Mouse (Mus musculus) heart, embryonic 13.5 days (tissue): ENCODE results near the gene Chrnb1. TPM values are rescaled to one million over a fixed set of nuclear protein-coding genes. Genes with fewer than 3 reads are reported as not detected.

ENCODE experiments used
- ATAC-seq: fragments of 200-750 bp; cut with Nextera tagmentation; 2 replicates; pipeline ENCODE4 v1.8.0; 2017; ENCODE audit warnings: moderate TSS enrichment; ENCODE audit not compliant: insufficient number of reproducible peaks, low FRiP score, low TSS enrichment; ENCODE audit errors: extremely low read depth
- H3K27ac ChIP-seq: fragments of 300-500 bp; sonication (generic); replicated peaks from 2 replicates; pipeline ENCODE4 v1.5.1; 2015; ENCODE audit warnings: moderate library complexity, mild to moderate bottlenecking, inconsistent platforms
- H3K27me3 ChIP-seq: fragments of 300-500 bp; sonication (generic); replicated peaks from 2 replicates; pipeline ENCODE4 v1.6.1; 2015; ENCODE audit warnings: mild to moderate bottlenecking, inconsistent platforms
- H3K36me3 ChIP-seq: fragments of 300-500 bp; sonication (generic); 2 replicates; pipeline ENCODE4 v1.6.1; 2015; ENCODE audit warnings: mild to moderate bottlenecking, inconsistent platforms
- H3K4me1 ChIP-seq: fragments of 300-500 bp; sonication (generic); 2 replicates; pipeline ENCODE4 v1.6.1; 2015; ENCODE audit warnings: inconsistent platforms
- H3K4me2 ChIP-seq: fragments of 300-500 bp; sonication (generic); 2 replicates; pipeline ENCODE4 v1.6.1; 2015; ENCODE audit warnings: inconsistent platforms, mild to moderate bottlenecking, moderate library complexity
- H3K4me3 ChIP-seq: fragments of 300-500 bp; sonication (generic); 2 replicates; pipeline ENCODE4 v1.5.1; 2015; ENCODE audit warnings: moderate library complexity, mild to moderate bottlenecking, inconsistent platforms
- H3K9ac ChIP-seq: fragments of 300-500 bp; sonication (generic); 2 replicates; pipeline ENCODE4 v1.6.1; 2015; ENCODE audit warnings: inconsistent platforms, mild to moderate bottlenecking, moderate library complexity
- H3K9me3 ChIP-seq: fragments of 300-500 bp; sonication (generic); 2 replicates; pipeline ENCODE4 v1.6.1; 2016; ENCODE audit warnings: inconsistent platforms
- WGBS: fragments of 180-500 bp; shearing (Covaris S2); methylation state at CpG from one replicate; pipeline ENCODE4 v1.1.7; 2015; ENCODE audit warnings: mixed read lengths; 5-methylcytosine and 5-hydroxymethylcytosine counted together
- polyA plus RNA-seq: library from polyadenylated mRNA; unstranded; fragments of >200 nt; fragmentation: Nextera tagmentation; extraction: Ambion mirVana; gene quantifications from 2 replicates; pipeline ENCODE4 v1.2.1, GENCODE M21; 2015

The Chrnb1 gene
- polyA plus RNA-seq, 1 experiment from 2014 or later, result 7.9 TPM

GRCm38 (mm10) chr11:69767625-69767909 is 28.2 kb downstream of the Chrnb1 start:
- Histone ChIP-seq H3K4me1 (peaks cover 37% of the 10 kb centered on the region), H3K27ac (peak overlapping the region; percentile 87), H3K36me3 (peaks cover 15% of the 10 kb centered on the region; the same call in 1 of the 2 replicates), H3K27me3 (no peaks in the 10 kb centered on the region), H3K4me2 (peak overlapping the region; percentile 69), H3K9ac (peak overlapping the region; percentile 97), H3K9me3 (no peaks in the 10 kb centered on the region), H3K4me3 (peak overlapping the region; percentile 72)
- ATAC-seq, result no peak
- WGBS, result 45% methylated on average over 4 of the region's 4 CpGs

- WGBS, result 46% methylated on average over 13 of the region's 13 CpGs
- no peak; the same call in 1 of the 2 replicates for ATAC-seq
- Histone ChIP-seq H3K4me3 (peak overlapping the region; percentile 72), H3K9me3 (no peaks in the 10 kb centered on the region), H3K4me2 (peak overlapping the region; percentile 69), H3K36me3 (peaks cover 15% of the 10 kb centered on the region; the same call in 1 of the 2 replicates), H3K27ac (peak overlapping the region; percentile 87), H3K9ac (peak overlapping the region; percentile 97), H3K4me1 (peaks cover 37% of the 10 kb centered on the region), H3K27me3 (no peaks in the 10 kb centered on the region)
These were observed 28.7 kb downstream of the Chrnb1 start for GRCm38 (mm10) chr11:69766872-69767624.

- Histone ChIP-seq H3K9me3 (no peaks in the 10 kb centered on the region), H3K4me3 (peak overlapping the region; percentile 72), H3K36me3 (peaks cover 13% of the 10 kb centered on the region; the same call in 1 of the 2 replicates), H3K4me2 (peak overlapping the region; percentile 69), H3K4me1 (peaks cover 37% of the 10 kb centered on the region), H3K9ac (peak overlapping the region; percentile 97), H3K27me3 (no peaks in the 10 kb centered on the region), H3K27ac (peak overlapping the region; percentile 87)
- WGBS, result under 1% methylated on average over 32 of the region's 37 CpGs
- peak; percentile 72 for ATAC-seq
These were observed 29.6 kb downstream of the Chrnb1 start for GRCm38 (mm10) chr11:69766126-69766609.

- 21% methylated on average over 34 of the region's 55 CpGs for WGBS
- H3K27ac ChIP-seq, result peak within 1 kb of the TSS; percentile 87
- H3K4me2 ChIP-seq, result peak within 1 kb of the TSS; percentile 69
- peaks cover 39% of the 10 kb centered on the region for H3K4me1 ChIP-seq
- H3K27me3 ChIP-seq, result no peaks in the 10 kb centered on the region
- H3K9me3 ChIP-seq, result no peaks in the 10 kb centered on the region
- H3K36me3 ChIP-seq, result peaks cover 6% of the 10 kb centered on the region; the same call in 1 of the 2 replicates
- H3K9ac ChIP-seq, result peak within 1 kb of the TSS; percentile 97
- peak; percentile 62 for ATAC-seq
- H3K4me3 ChIP-seq, result peak within 1 kb of the TSS; percentile 72
These were observed 30.3 kb downstream of the Chrnb1 start, which contains the start of gene Zbtb4 for GRCm38 (mm10) chr11:69765221-69766125. Gene Zbtb4, plus strand, starts transcription at chr11:69765912.

- no peak overlapping the region for H3K9ac ChIP-seq
- H3K9me3 ChIP-seq, result no peaks in the 10 kb centered on the region
- H3K4me1 ChIP-seq, result peaks cover 37% of the 10 kb centered on the region
- H3K4me2 ChIP-seq, result no peak overlapping the region
- no peak for ATAC-seq
- no peaks in the 10 kb centered on the region for H3K36me3 ChIP-seq
- H3K27ac ChIP-seq, result no peak overlapping the region
- H3K27me3 ChIP-seq, result no peaks in the 10 kb centered on the region
- 65% methylated on average over 7 of the region's 7 CpGs for WGBS
- H3K4me3 ChIP-seq, result no peak overlapping the region
These were observed 32.2 kb downstream of the Chrnb1 start for GRCm38 (mm10) chr11:69763551-69763950.

- Histone ChIP-seq H3K9ac (no peak within 1 kb of the TSS), H3K27me3 (no peaks in the 10 kb centered on the region), H3K27ac (0 out of 2 replicates have a peak within 1 kb of the TSS, but pooled peaks have one; percentile 8), H3K4me2 (no peak within 1 kb of the TSS), H3K4me1 (peaks cover 29% of the 10 kb centered on the region), H3K36me3 (no peaks in the 10 kb centered on the region), H3K9me3 (no peaks in the 10 kb centered on the region), H3K4me3 (no peak within 1 kb of the TSS)
- WGBS, result 48% methylated on average over 1 of the region's 1 CpGs
- ATAC-seq, result no peak
These were observed 33.9 kb downstream of the Chrnb1 start, which contains the start of gene Slc35g3 for GRCm38 (mm10) chr11:69761868-69762267. Gene Slc35g3, minus strand, starts transcription at chr11:69761968.

- H3K9ac ChIP-seq, result no peak overlapping the region
- H3K27me3 ChIP-seq, result no peaks in the 10 kb centered on the region
- 0 out of 2 replicates have a peak overlapping the region, but pooled peaks have one; percentile 8 for H3K27ac ChIP-seq
- H3K9me3 ChIP-seq, result no peaks in the 10 kb centered on the region
- no peak overlapping the region for H3K4me2 ChIP-seq
- WGBS, result 88% methylated on average over 7 of the region's 7 CpGs
- ATAC-seq, result no peak
- peaks cover 34% of the 10 kb centered on the region for H3K4me1 ChIP-seq
- H3K36me3 ChIP-seq, result no peaks in the 10 kb centered on the region
- no peak overlapping the region for H3K4me3 ChIP-seq
These were observed 34.9 kb downstream of the Chrnb1 start for GRCm38 (mm10) chr11:69760901-69761200.

- H3K27me3 ChIP-seq, result no peaks in the 10 kb centered on the region
- no peaks in the 10 kb centered on the region for H3K9me3 ChIP-seq
- peaks cover 3% of the 10 kb centered on the region; the same call in 1 of the 2 replicates for H3K36me3 ChIP-seq
- H3K4me2 ChIP-seq, result peak overlapping the region; percentile 75
- no peak for ATAC-seq
- 80% methylated on average over 14 of the region's 14 CpGs for WGBS
- peak overlapping the region; percentile 69; the same call in 1 of the 2 replicates for H3K4me3 ChIP-seq
- peak overlapping the region; percentile 99 for H3K27ac ChIP-seq
- H3K4me1 ChIP-seq, result peaks cover 37% of the 10 kb centered on the region
- peak overlapping the region; percentile 95 for H3K9ac ChIP-seq
These were observed 35.4 kb downstream of the Chrnb1 start for GRCm38 (mm10) chr11:69760160-69760900.

- WGBS, result under 1% methylated on average over 37 of the region's 37 CpGs
- Histone ChIP-seq H3K36me3 (peaks cover 3% of the 10 kb centered on the region; the same call in 1 of the 2 replicates), H3K9ac (peak overlapping the region; percentile 95), H3K27me3 (no peaks in the 10 kb centered on the region), H3K4me1 (peaks cover 43% of the 10 kb centered on the region), H3K9me3 (no peaks in the 10 kb centered on the region), H3K27ac (peak overlapping the region; percentile 99), H3K4me2 (peak overlapping the region; percentile 75), H3K4me3 (peak overlapping the region; percentile 69)
- peak; percentile 81 for ATAC-seq
These were observed 36.6 kb downstream of the Chrnb1 start for GRCm38 (mm10) chr11:69758971-69759721.

GRCm38 (mm10) chr11:69758478-69758970 is 37.2 kb downstream of the Chrnb1 start, which contains the start of gene Polr2a:
Gene Polr2a, minus strand, starts transcription at chr11:69758637.
- Histone ChIP-seq H3K27me3 (no peaks in the 10 kb centered on the region), H3K27ac (peak within 1 kb of the TSS; percentile 99), H3K9me3 (no peaks in the 10 kb centered on the region), H3K36me3 (peaks cover 3% of the 10 kb centered on the region; the same call in 1 of the 2 replicates), H3K4me3 (peak within 1 kb of the TSS; percentile 69), H3K4me2 (peak within 1 kb of the TSS; percentile 75), H3K4me1 (peaks cover 47% of the 10 kb centered on the region), H3K9ac (peak within 1 kb of the TSS; percentile 95)
- under 1% methylated on average over 36 of the region's 36 CpGs for WGBS
- ATAC-seq, result peak; percentile 92
